Mouse (Mus musculus): ENCODE data around the gene Taf10. TPM values are rescaled to one million over a fixed set of nuclear protein-coding genes. Genes with fewer than 3 reads are reported as not detected.
A peak's percentile ranks its signal among the peaks of the same experiment; 100 is the strongest.

Gene Taf10
- total and polyA plus RNA-seq, 3 experiments, result 233 to 350 TPM; not detected in 1

DNA sequence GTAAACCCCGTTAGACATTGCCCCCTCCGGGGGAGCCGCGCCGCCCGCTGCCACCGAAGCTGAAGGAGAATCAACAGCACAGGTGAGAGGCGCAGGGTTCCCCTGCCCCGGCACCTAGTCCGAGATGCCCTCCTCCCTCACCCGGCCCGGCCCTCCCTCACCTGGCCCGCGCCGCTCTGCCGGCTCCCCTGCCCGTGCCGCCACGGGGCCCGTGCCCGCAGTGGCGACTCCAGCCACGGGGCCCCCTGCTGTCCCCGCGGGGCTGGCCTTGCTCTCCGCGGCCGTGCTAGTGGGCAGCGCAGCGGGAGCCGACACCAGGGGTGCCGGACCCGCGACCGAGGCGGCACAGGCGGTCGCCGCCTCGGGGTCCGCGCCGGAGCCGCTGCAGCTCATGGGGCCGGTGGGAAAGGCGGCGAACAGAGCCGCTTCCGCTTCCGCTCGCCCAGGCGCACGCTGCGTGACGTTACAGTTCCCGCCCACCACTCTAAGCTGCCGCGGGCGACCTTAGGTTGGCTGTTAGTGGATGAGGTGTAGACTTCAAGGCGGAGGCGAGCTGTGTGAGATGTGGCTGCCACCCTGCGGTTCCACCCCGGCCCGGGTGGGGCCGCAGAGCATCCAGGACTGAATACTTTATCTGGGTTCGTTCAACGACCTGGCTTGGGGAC is at the start of gene Taf10 (continued):
- peak; percentile 85 for TF ChIP-seq HCFC1 (IDR thresholded peaks at IDR 0.05; ENCODE audit: low read depth, low read length)
- no peak for TF ChIP-seq MAFK (IDR thresholded peaks at IDR 0.05; ENCODE audit: borderline replicate concordance, low read depth, low read length)
- TF ChIP-seq MXI1 (IDR thresholded peaks at IDR 0.05; ENCODE audit: low read depth, low read length), result peak; percentile 91
- TF ChIP-seq KAT2A (conservative IDR thresholded peaks at IDR 0.05; ENCODE audit: low read depth, low read length), result no peak; the same call in 1 of the 2 replicates
- peak; percentile 83; the same call in 1 of the 2 replicates for TF ChIP-seq SIN3A (IDR thresholded peaks at IDR 0.05; ENCODE audit: low read length)

DNA sequence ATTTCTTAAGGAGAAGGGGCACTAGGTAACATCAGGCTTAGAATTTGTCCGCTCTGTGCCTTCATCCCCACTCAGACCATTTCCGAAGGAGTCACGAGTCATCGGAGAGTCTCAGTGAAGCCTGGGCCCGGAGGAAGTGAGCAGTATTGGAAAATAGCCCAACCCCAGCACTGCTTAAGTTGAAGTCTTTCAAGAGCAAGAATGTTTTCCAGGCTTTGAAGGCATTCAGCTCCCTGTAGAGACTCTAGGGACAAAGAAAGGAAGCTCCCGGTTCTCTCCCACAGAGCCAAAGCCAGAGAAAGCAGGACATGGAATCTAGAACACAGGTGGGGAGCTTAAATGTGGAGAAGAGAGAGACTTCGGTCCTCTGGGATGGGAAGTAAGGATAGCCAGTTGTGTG is 49.5 kb upstream of the Taf10 start:
- no peaks in the 10 kb centered on the region for H3K9me3 ChIP-seq (replicated peaks; ENCODE audit: insufficient read depth, low read length)
- H3K9ac ChIP-seq (ENCODE audit: control insufficient read depth, low read depth, low read length, poor library complexity, severe bottlenecking), result no peak overlapping the region
- H3K4me1 ChIP-seq (ENCODE audit: control insufficient read depth in 1 of 2, insufficient read depth in 2 of 2, low read length in 2 of 2), result no peaks in the 10 kb centered on the region
- H3K4me3 ChIP-seq (ENCODE audit: control insufficient read depth in 1 of 2, insufficient read depth in 1 of 2, low read depth in 2 of 2, low read length in 2 of 2), result no peak overlapping the region
- H3K27ac ChIP-seq (ENCODE audit: control insufficient read depth, low read depth, low read length), result no peak overlapping the region
- H3K79me2 ChIP-seq (ENCODE audit: control insufficient read depth, insufficient read depth, low read length, poor library complexity), result no peaks in the 10 kb centered on the region
- TF ChIP-seq JUND (IDR thresholded peaks at IDR 0.05; ENCODE audit: low read depth, low read length), result no peak
- no peak for TF ChIP-seq ZNF384 (IDR thresholded peaks at IDR 0.05; ENCODE audit: low read depth, low read length)
- TF ChIP-seq KAT2A (conservative IDR thresholded peaks at IDR 0.05; ENCODE audit: low read depth, low read length), result no peak
- TF ChIP-seq GATA1 (IDR thresholded peaks at IDR 0.05; ENCODE audit: low read depth, low read length), result no peak
- no peak for TF ChIP-seq TCF12 (IDR thresholded peaks at IDR 0.05; ENCODE audit: low read depth, low read length)
- no peaks in the 10 kb centered on the region for H3K36me3 ChIP-seq (ENCODE audit: control insufficient read depth in 1 of 2, insufficient read depth in 2 of 2, low read length in 2 of 2)
- peaks cover 3 to 4% of the 10 kb centered on the region in 2 experiments; a peak in 3 of 4 replicates for H3K27me3 ChIP-seq (ENCODE audit: control insufficient read depth in 1 of 2, insufficient read depth in 2 of 2, low read length in 2 of 2)
- DNase-seq (ENCODE audit: low read depth, low spot score), result no peak

- peaks cover 0 to 4% of the 10 kb centered on the region in 2 experiments; a peak in 3 of 4 replicates for H3K27me3 ChIP-seq (ENCODE audit: control insufficient read depth in 1 of 2, insufficient read depth in 2 of 2, low read length in 2 of 2)
- TF ChIP-seq USF2 (IDR thresholded peaks at IDR 0.05; ENCODE audit: borderline replicate concordance in 1 of 2, insufficient read depth in 1 of 2, low read depth in 1 of 2, low read length in 2 of 2), result no peak
- no peaks in the 10 kb centered on the region for H3K79me2 ChIP-seq (ENCODE audit: control insufficient read depth, insufficient read depth, low read length, poor library complexity)
- no peak overlapping the region for H3K27ac ChIP-seq (ENCODE audit: control insufficient read depth, low read depth, low read length)
- DNase-seq (ENCODE audit: low read depth, low spot score), result no peak
- H3K36me3 ChIP-seq (ENCODE audit: control insufficient read depth in 1 of 2, insufficient read depth in 2 of 2, low read length in 2 of 2), result no peaks in the 10 kb centered on the region
- no peaks in the 10 kb centered on the region for H3K4me1 ChIP-seq (ENCODE audit: control insufficient read depth in 1 of 2, insufficient read depth in 2 of 2, low read length in 2 of 2)
- no peaks in the 10 kb centered on the region for H3K9me3 ChIP-seq (replicated peaks; ENCODE audit: insufficient read depth, low read length)
- no peak overlapping the region for H3K9ac ChIP-seq (ENCODE audit: control insufficient read depth, low read depth, low read length, poor library complexity, severe bottlenecking)
- no peak overlapping the region for H3K4me3 ChIP-seq (ENCODE audit: control insufficient read depth in 1 of 2, insufficient read depth in 1 of 2, low read depth in 2 of 2, low read length in 2 of 2)
These were observed 47.0 kb upstream of the Taf10 start for GRCm38 (mm10) chr7:105791147-105791546.

Measured in MEL (cell line).